Mouse (Mus musculus): Measurements from ENCODE around the gene Unc5c. TPM values are rescaled to one million over a fixed set of nuclear protein-coding genes. Genes with fewer than 3 reads are reported as not detected.

Gene Unc5c
- total and polyA plus RNA-seq, 3 experiments = not detected

DNA sequence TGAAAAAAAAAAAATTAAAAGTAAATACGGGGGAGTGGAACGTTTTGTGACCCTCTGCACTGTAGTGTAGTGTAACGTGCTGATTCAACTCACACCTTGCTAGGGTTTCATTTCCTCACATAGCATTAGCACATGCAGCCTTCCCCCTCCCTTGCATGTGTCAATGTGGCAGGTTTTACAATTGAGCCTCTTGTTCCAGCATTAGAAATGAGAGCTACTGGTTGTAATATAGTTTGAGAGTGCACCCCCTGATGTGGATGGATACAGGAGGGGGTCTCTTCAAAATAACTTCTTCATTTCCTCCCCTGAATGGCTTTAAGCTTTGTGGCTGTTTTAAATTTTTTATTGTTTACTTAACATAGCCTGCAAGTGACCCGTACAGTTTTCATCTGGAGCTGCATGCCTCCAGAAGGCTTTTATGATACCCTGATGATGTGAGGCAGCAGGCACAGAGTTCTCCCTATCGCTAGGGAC, 82.4 kb downstream of the Unc5c start:
- Histone ChIP-seq H3K79me2 (ENCODE audit: control insufficient read depth, insufficient read depth, low read length, poor library complexity) (no peaks in the 10 kb centered on the region), H3K27ac (ENCODE audit: control insufficient read depth, low read depth, low read length) (no peak overlapping the region), H3K27me3 (ENCODE audit: control insufficient read depth in 1 of 2, insufficient read depth in 2 of 2, low read length in 2 of 2) (no peaks in the 10 kb centered on the region), H3K9me3 (replicated peaks; ENCODE audit: insufficient read depth, low read length) (no peaks in the 10 kb centered on the region), H3K4me3 (ENCODE audit: control insufficient read depth in 1 of 2, insufficient read depth in 1 of 2, low read depth in 2 of 2, low read length in 2 of 2) (no peak overlapping the region), H3K4me1 (ENCODE audit: control insufficient read depth in 1 of 2, insufficient read depth in 2 of 2, low read length in 2 of 2) (no peaks in the 10 kb centered on the region), H3K9ac (ENCODE audit: control insufficient read depth, low read depth, low read length, poor library complexity, severe bottlenecking) (no peak overlapping the region), H3K36me3 (ENCODE audit: control insufficient read depth in 1 of 2, insufficient read depth in 2 of 2, low read length in 2 of 2) (no peaks in the 10 kb centered on the region)
- DNase-seq (ENCODE audit: low read depth, low spot score) = no peak
- TF ChIP-seq HCFC1 (IDR thresholded peaks at IDR 0.05; ENCODE audit: low read depth, low read length) (no peak), MEF2A (IDR thresholded peaks at IDR 0.05; ENCODE audit: extremely low read depth, insufficient replicate concordance, low read depth, low read length, poor library complexity, severe bottlenecking) (no peak), MAX (IDR thresholded peaks at IDR 0.05; ENCODE audit: low read length) (no peak), MYB (IDR thresholded peaks at IDR 0.05; ENCODE audit: low read depth, low read length) (no peak), KAT2A (conservative IDR thresholded peaks at IDR 0.05; ENCODE audit: low read depth, low read length) (no peak), ZC3H11A (IDR thresholded peaks at IDR 0.05; ENCODE audit: low read depth, low read length) (no peak), MYC (IDR thresholded peaks at IDR 0.05; ENCODE audit: low read depth, low read length) (no peak), MXI1 (IDR thresholded peaks at IDR 0.05; ENCODE audit: low read depth, low read length) (no peak)

DNA sequence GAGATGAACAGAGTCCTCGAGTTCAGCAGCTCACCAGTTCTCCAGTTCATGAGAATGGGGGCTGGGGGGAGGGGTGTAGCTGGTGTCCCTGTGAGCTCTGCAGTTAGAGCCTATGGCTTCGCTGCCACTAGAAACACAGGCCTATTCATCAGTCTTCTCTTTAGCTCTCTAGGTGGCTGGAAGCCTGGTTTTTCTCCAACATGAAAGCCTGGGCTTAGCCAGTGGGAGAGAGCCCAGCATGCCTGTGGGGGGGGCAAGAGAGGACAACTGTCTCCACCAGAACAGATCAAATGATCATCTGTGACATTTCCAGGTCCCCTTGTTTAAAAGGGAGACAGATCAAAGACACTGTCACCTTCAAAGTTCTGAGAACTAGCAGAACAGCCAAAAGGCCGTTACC, 84.6 kb downstream of the Unc5c start:
- Histone ChIP-seq H3K9ac (ENCODE audit: control insufficient read depth, low read depth, low read length, poor library complexity, severe bottlenecking) (no peak overlapping the region), H3K27me3 (ENCODE audit: control insufficient read depth in 1 of 2, insufficient read depth in 2 of 2, low read length in 2 of 2) (no peaks in the 10 kb centered on the region), H3K9me3 (replicated peaks; ENCODE audit: insufficient read depth, low read length) (no peaks in the 10 kb centered on the region), H3K36me3 (ENCODE audit: control insufficient read depth in 1 of 2, insufficient read depth in 2 of 2, low read length in 2 of 2) (no peaks in the 10 kb centered on the region), H3K27ac (ENCODE audit: control insufficient read depth, low read depth, low read length) (no peak overlapping the region), H3K4me1 (ENCODE audit: control insufficient read depth in 1 of 2, insufficient read depth in 2 of 2, low read length in 2 of 2) (no peaks in the 10 kb centered on the region), H3K4me3 (ENCODE audit: control insufficient read depth in 1 of 2, insufficient read depth in 1 of 2, low read depth in 2 of 2, low read length in 2 of 2) (no peak overlapping the region), H3K79me2 (ENCODE audit: control insufficient read depth, insufficient read depth, low read length, poor library complexity) (no peaks in the 10 kb centered on the region)
- no peak for TF ChIP-seq E2F4 (IDR thresholded peaks at IDR 0.05; ENCODE audit: borderline replicate concordance, low read depth, low read length)
- TF ChIP-seq ETS1 (IDR thresholded peaks at IDR 0.05; ENCODE audit: low read depth, low read length) = no peak
- no peak for TF ChIP-seq SIN3A (IDR thresholded peaks at IDR 0.05; ENCODE audit: low read length)
- no peak for TF ChIP-seq BHLHE40 (IDR thresholded peaks at IDR 0.05; ENCODE audit: borderline replicate concordance, low read depth, low read length)
- TF ChIP-seq GABPA (IDR thresholded peaks at IDR 0.05; ENCODE audit: low read depth, low read length) = no peak
- TF ChIP-seq ZKSCAN1 (IDR thresholded peaks at IDR 0.05; ENCODE audit: low read depth, low read length) = no peak
- DNase-seq (ENCODE audit: low read depth, low spot score) = no peak

DNA sequence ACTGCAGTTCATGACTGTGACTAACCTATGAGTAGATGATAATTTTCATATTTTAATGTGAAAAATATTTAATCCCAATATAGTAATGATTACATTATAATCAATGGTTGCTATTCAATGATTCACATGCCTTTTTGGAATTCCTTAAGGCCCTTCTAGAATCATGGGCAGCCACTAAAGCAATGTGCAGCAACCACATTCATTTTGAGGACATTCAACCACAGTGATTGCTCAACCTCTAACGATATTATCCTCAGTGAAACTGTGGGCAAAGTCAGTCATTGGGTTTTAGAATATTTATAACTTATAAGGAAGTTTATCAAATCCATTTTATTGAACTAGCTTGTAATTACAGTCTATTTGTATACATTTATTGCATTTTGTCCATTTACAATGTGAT, 87.9 kb downstream of the Unc5c start:
- H3K4me1 ChIP-seq (ENCODE audit: control insufficient read depth in 1 of 2, insufficient read depth in 2 of 2, low read length in 2 of 2) = no peaks in the 10 kb centered on the region
- H3K27ac ChIP-seq (ENCODE audit: control insufficient read depth, low read depth, low read length) = no peak overlapping the region
- no peaks in the 10 kb centered on the region for H3K27me3 ChIP-seq (ENCODE audit: control insufficient read depth in 1 of 2, insufficient read depth in 2 of 2, low read length in 2 of 2)
- no peaks in the 10 kb centered on the region for H3K9me3 ChIP-seq (replicated peaks; ENCODE audit: insufficient read depth, low read length)
- H3K36me3 ChIP-seq (ENCODE audit: control insufficient read depth in 1 of 2, insufficient read depth in 2 of 2, low read length in 2 of 2) = no peaks in the 10 kb centered on the region
- H3K4me3 ChIP-seq (ENCODE audit: control insufficient read depth in 1 of 2, insufficient read depth in 1 of 2, low read depth in 2 of 2, low read length in 2 of 2) = no peak overlapping the region
- no peak overlapping the region for H3K9ac ChIP-seq (ENCODE audit: control insufficient read depth, low read depth, low read length, poor library complexity, severe bottlenecking)
- H3K79me2 ChIP-seq (ENCODE audit: control insufficient read depth, insufficient read depth, low read length, poor library complexity) = no peaks in the 10 kb centered on the region
- TF ChIP-seq EP300 (IDR thresholded peaks at IDR 0.05; ENCODE audit: low read depth in 1 of 2, low read length in 2 of 2) (no peak), ZC3H11A (IDR thresholded peaks at IDR 0.05; ENCODE audit: low read depth, low read length) (no peak), MYB (IDR thresholded peaks at IDR 0.05; ENCODE audit: low read depth, low read length) (no peak), KAT2A (conservative IDR thresholded peaks at IDR 0.05; ENCODE audit: low read depth, low read length) (no peak), SIN3A (IDR thresholded peaks at IDR 0.05; ENCODE audit: low read length) (no peak), ZNF384 (IDR thresholded peaks at IDR 0.05; ENCODE audit: low read depth, low read length) (no peak), RCOR1 (IDR thresholded peaks at IDR 0.05; ENCODE audit: low read depth, low read length) (no peak), ELF1 (IDR thresholded peaks at IDR 0.05; ENCODE audit: low read depth, low read length) (no peak), NELFE (IDR thresholded peaks at IDR 0.05; ENCODE audit: low read depth, low read length) (no peak), CTCF (IDR thresholded peaks at IDR 0.05 in 2 of 3, conservative IDR thresholded peaks at IDR 0.05 in 1 of 3; ENCODE audit: control insufficient read depth in 1 of 3, insufficient read depth in 1 of 3, low read depth in 2 of 3, low read length in 3 of 3, poor library complexity in 1 of 3, severe bottlenecking in 1 of 3) (no peak), SMC3 (IDR thresholded peaks at IDR 0.05; ENCODE audit: low read depth, low read length) (no peak), GATA1 (IDR thresholded peaks at IDR 0.05; ENCODE audit: low read depth, low read length) (no peak), BHLHE40 (IDR thresholded peaks at IDR 0.05; ENCODE audit: borderline replicate concordance, low read depth, low read length) (no peak), TBP (IDR thresholded peaks at IDR 0.05; ENCODE audit: low read depth, low read length) (no peak), JUND (IDR thresholded peaks at IDR 0.05; ENCODE audit: low read depth, low read length) (no peak), CHD1 (IDR thresholded peaks at IDR 0.05; ENCODE audit: low read depth, low read length) (no peak), MXI1 (IDR thresholded peaks at IDR 0.05; ENCODE audit: low read depth, low read length) (no peak), USF1 (IDR thresholded peaks at IDR 0.05; ENCODE audit: low read depth, low read length) (no peak), MEF2A (IDR thresholded peaks at IDR 0.05; ENCODE audit: extremely low read depth, insufficient replicate concordance, low read depth, low read length, poor library complexity, severe bottlenecking) (no peak)
- DNase-seq (ENCODE audit: low read depth, low spot score) = no peak
